Mouse (Mus musculus): ENCODE measurements around the gene Zfp326.

- TF ChIP-seq GATA1 (IDR thresholded peaks at IDR 0.05; ENCODE audit: low read length), result no peak
- no peak for TF ChIP-seq TAL1 (IDR thresholded peaks at IDR 0.05; ENCODE audit: low read length)
These were observed 31.3 kb upstream of the Zfp326 start for GRCm38 (mm10) chr5:105845041-105845440.

Measured in erythroblast, embryonic 14.5 days (primary cell).